Mouse (Mus musculus): Measurements from ENCODE around the gene Atad5. TPM values are rescaled to one million over a fixed set of nuclear protein-coding genes. Genes with fewer than 3 reads are reported as not detected.

The Atad5 gene
- polyA plus RNA-seq, 1 experiment from 2014 or later = 4.6 TPM

GRCm38 (mm10) chr11:80069815-80070214 is 19.4 kb upstream of the Atad5 start:
- Histone ChIP-seq H3K4me1 (replicated peaks) (no peaks in the 10 kb centered on the region), H3K9me3 (no peaks in the 10 kb centered on the region), H3K36me3 (no peaks in the 10 kb centered on the region), H3K9ac (no peak overlapping the region), H3K27me3 (no peaks in the 10 kb centered on the region), H3K4me2 (no peak overlapping the region), H3K27ac (replicated peaks) (no peak overlapping the region), H3K4me3 (no peak overlapping the region)
- ATAC-seq (ENCODE audit: low FRiP score, low read depth) = no peak
- 79% methylated on average over 3 of the region's 3 CpGs for WGBS

DNA sequence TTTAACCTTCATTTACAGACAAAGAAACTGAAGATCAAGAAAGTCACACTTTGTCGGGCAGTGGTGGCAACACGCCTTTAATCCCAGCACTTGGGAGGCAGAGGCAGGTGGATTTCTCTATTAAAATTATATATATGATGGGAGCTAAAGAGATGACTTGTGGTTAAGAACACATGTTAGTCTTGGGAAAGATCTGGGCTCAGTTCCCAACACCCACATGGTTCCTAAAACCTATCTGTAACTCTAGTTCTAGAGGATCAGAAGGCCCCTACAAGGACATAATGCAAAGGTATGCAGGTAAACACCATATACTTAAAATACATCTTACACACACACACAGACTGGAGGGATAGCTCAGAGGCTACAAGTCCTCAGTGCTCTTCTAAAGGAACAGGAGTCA is 18.2 kb upstream of the Atad5 start:
- no peak overlapping the region for H3K9ac ChIP-seq

GRCm38 (mm10) chr11:80072365-80072764 is 16.8 kb upstream of the Atad5 start:
- Histone ChIP-seq H3K36me3 (no peaks in the 10 kb centered on the region), H3K9ac (no peak overlapping the region), H3K27ac (replicated peaks) (no peak overlapping the region), H3K4me3 (no peak overlapping the region), H3K4me1 (replicated peaks) (no peaks in the 10 kb centered on the region), H3K4me2 (no peak overlapping the region), H3K27me3 (no peaks in the 10 kb centered on the region), H3K9me3 (no peaks in the 10 kb centered on the region)
- 91% methylated on average over 3 of the region's 3 CpGs for WGBS
- ATAC-seq (ENCODE audit: low FRiP score, low read depth) = no peak

More for the DNA sequence above, 18.2 kb upstream of the Atad5 start:
- ATAC-seq (ENCODE audit: low FRiP score, low read depth) = no peak
- no peak overlapping the region for H3K4me3 ChIP-seq
- H3K27ac ChIP-seq (replicated peaks) = no peak overlapping the region
- H3K9me3 ChIP-seq = no peaks in the 10 kb centered on the region
- WGBS = 93% methylated on average over 2 of the region's 2 CpGs
- H3K27me3 ChIP-seq = no peaks in the 10 kb centered on the region
- H3K4me2 ChIP-seq = no peak overlapping the region
- H3K36me3 ChIP-seq = no peaks in the 10 kb centered on the region
- H3K4me1 ChIP-seq (replicated peaks) = no peaks in the 10 kb centered on the region

- H3K9ac ChIP-seq = no peak overlapping the region
- no peak overlapping the region for H3K27ac ChIP-seq (replicated peaks)
- no peak overlapping the region for H3K4me3 ChIP-seq
- no peak for ATAC-seq (ENCODE audit: low FRiP score, low read depth)
- peaks cover 10% of the 10 kb centered on the region for H3K4me1 ChIP-seq (replicated peaks)
- no peaks in the 10 kb centered on the region for H3K9me3 ChIP-seq
- 97% methylated on average over 5 of the region's 5 CpGs for WGBS
- H3K4me2 ChIP-seq = no peak overlapping the region
- H3K36me3 ChIP-seq = no peaks in the 10 kb centered on the region
- no peaks in the 10 kb centered on the region for H3K27me3 ChIP-seq
Measured at GRCm38 (mm10) chr11:80075608-80076277, 13.5 kb upstream of the Atad5 start.

DNA sequence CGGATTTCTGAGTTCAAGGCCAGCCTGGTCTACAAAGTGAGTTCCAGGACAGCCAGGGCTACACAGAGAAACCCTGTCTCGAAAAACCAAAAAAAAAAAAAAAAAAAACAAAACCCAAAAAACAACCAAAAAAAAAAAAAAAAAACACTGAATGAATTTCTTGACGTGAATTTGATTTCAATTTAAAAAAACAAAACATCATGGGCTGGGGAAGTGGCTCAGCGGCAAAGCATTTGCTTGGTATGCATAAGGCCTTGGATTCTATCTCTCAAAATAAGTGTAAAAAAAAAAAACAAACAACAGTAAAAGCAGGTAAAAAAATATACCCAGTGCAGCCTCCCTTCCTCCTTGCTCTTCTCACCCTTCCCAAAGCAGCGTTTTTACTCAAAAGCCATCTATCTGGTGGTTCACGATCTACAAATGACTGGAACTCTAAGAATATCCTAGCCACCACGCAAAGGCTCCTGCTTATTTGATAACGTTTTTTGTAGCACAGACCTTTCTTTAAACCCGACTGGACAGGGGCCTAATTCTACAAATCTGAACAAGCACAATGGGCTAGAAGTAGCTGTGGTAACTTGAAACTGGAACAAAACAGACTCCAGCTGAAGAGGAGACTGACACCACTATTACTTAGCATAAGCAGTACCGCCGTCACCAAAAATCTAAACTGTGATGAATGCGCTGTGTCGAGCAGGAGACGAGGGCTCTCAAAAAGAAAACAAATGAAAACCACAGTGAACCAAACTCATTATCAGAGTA is 11.2 kb upstream of the Atad5 start:
- WGBS = 76% methylated on average over 14 of the region's 14 CpGs

GRCm38 (mm10) chr11:80078831-80079230 is 10.4 kb upstream of the Atad5 start:
- Histone ChIP-seq H3K4me1 (replicated peaks) (peaks cover 16% of the 10 kb centered on the region), H3K27ac (replicated peaks) (no peak overlapping the region), H3K4me2 (no peak overlapping the region), H3K27me3 (no peaks in the 10 kb centered on the region), H3K4me3 (no peak overlapping the region), H3K9me3 (no peaks in the 10 kb centered on the region), H3K36me3 (no peaks in the 10 kb centered on the region), H3K9ac (no peak overlapping the region)
- no peak for ATAC-seq (ENCODE audit: low FRiP score, low read depth)
- 49% methylated on average over 1 of the region's 1 CpGs for WGBS

More for the DNA sequence above, 11.2 kb upstream of the Atad5 start:
- Histone ChIP-seq H3K4me2 (no peak overlapping the region), H3K4me3 (no peak overlapping the region), H3K27me3 (no peaks in the 10 kb centered on the region), H3K27ac (replicated peaks) (no peak overlapping the region), H3K36me3 (no peaks in the 10 kb centered on the region), H3K4me1 (replicated peaks) (peaks cover 16% of the 10 kb centered on the region), H3K9ac (no peak overlapping the region), H3K9me3 (no peaks in the 10 kb centered on the region)
- no peak for ATAC-seq (ENCODE audit: low FRiP score, low read depth)

GRCm38 (mm10) chr11:80079751-80080150 is 9.4 kb upstream of the Atad5 start:
- no peaks in the 10 kb centered on the region for H3K36me3 ChIP-seq
- peak overlapping the region; percentile 67 for H3K4me3 ChIP-seq
- H3K9me3 ChIP-seq = no peaks in the 10 kb centered on the region
- WGBS = 70% methylated on average over 6 of the region's 6 CpGs
- no peaks in the 10 kb centered on the region for H3K27me3 ChIP-seq
- H3K4me1 ChIP-seq (replicated peaks) = peaks cover 16% of the 10 kb centered on the region
- peak overlapping the region; percentile 67 for H3K4me2 ChIP-seq
- no peak for ATAC-seq (ENCODE audit: low FRiP score, low read depth)
- no peak overlapping the region for H3K27ac ChIP-seq (replicated peaks)
- no peak overlapping the region for H3K9ac ChIP-seq

- peaks cover 16% of the 10 kb centered on the region for H3K4me1 ChIP-seq (replicated peaks)
- H3K36me3 ChIP-seq = no peaks in the 10 kb centered on the region
- H3K9ac ChIP-seq = peak overlapping the region; percentile 67
- no peaks in the 10 kb centered on the region for H3K27me3 ChIP-seq
- H3K9me3 ChIP-seq = no peaks in the 10 kb centered on the region
- peak overlapping the region; percentile 77 for H3K27ac ChIP-seq (replicated peaks)
- WGBS = under 1% methylated on average over 30 of the region's 32 CpGs
- ATAC-seq (ENCODE audit: low FRiP score, low read depth) = peak; percentile 73; the same call in 1 of the 2 replicates
- peak overlapping the region; percentile 67 for H3K4me2 ChIP-seq
- H3K4me3 ChIP-seq = peak overlapping the region; percentile 67
Measured at GRCm38 (mm10) chr11:80080381-80080825, 8.8 kb upstream of the Atad5 start.

GRCm38 (mm10) chr11:80080826-80081728 is 8.1 kb upstream of the Atad5 start, which contains the start of gene Crlf3:
Crlf3 (minus strand) TSS chr11:80080991.
- Histone ChIP-seq H3K4me3 (peak within 1 kb of the TSS; percentile 67), H3K4me2 (peak within 1 kb of the TSS; percentile 67), H3K27me3 (no peaks in the 10 kb centered on the region), H3K36me3 (no peaks in the 10 kb centered on the region), H3K9ac (peak within 1 kb of the TSS; percentile 67), H3K4me1 (replicated peaks) (peaks cover 16% of the 10 kb centered on the region), H3K27ac (replicated peaks) (peak within 1 kb of the TSS; percentile 77), H3K9me3 (no peaks in the 10 kb centered on the region)
- ATAC-seq (ENCODE audit: low FRiP score, low read depth) = peak; percentile 94
- WGBS = 6% methylated on average over 55 of the region's 55 CpGs

DNA sequence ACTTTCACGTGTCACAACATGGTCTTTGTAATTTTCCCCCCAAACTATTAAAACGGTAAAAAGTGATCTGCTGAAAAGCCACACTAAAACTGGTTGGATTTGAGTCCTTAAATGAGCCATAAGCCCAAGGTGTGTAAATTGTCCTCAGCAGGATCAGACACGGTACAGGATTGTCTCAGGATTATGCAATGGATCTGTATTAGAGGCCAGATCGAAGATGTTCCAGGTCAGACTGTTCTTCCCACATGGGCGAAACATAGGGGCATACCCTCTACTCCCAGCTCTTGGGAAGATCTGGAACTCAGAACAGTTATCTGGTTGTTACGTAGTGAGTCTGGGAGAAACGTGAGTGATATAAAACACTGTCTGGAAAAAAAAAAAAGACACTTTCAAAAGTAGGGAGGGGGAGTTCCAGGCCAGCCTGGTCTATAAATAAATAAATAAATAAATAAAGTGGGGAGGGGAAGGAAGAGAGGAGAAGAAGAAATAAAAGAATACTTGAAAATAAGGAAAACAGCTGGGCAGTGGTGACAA is 7.3 kb upstream of the Atad5 start:
- H3K9ac ChIP-seq = no peak overlapping the region
- H3K4me2 ChIP-seq = 0 out of 2 replicates have a peak overlapping the region, but pooled peaks have one; percentile 67
- WGBS = 90% methylated on average over 7 of the region's 7 CpGs
- no peaks in the 10 kb centered on the region for H3K9me3 ChIP-seq
- no peak overlapping the region for H3K4me3 ChIP-seq
- no peak overlapping the region for H3K27ac ChIP-seq (replicated peaks)
- no peaks in the 10 kb centered on the region for H3K36me3 ChIP-seq
- ATAC-seq (ENCODE audit: low FRiP score, low read depth) = no peak
- peaks cover 16% of the 10 kb centered on the region for H3K4me1 ChIP-seq (replicated peaks)
- H3K27me3 ChIP-seq = no peaks in the 10 kb centered on the region

- Histone ChIP-seq H3K27me3 (no peaks in the 10 kb centered on the region), H3K4me3 (no peak overlapping the region)
- WGBS = 78% methylated on average over 6 of the region's 6 CpGs
Measured at GRCm38 (mm10) chr11:80085356-80086055, 3.7 kb upstream of the Atad5 start.

More at GRCm38 (mm10) chr11:80085356-80086055, 3.7 kb upstream of the Atad5 start:
- ATAC-seq (ENCODE audit: low FRiP score, low read depth) = no peak
- Histone ChIP-seq H3K9ac (no peak overlapping the region), H3K36me3 (no peaks in the 10 kb centered on the region), H3K4me2 (no peak overlapping the region), H3K27ac (replicated peaks) (no peak overlapping the region), H3K4me1 (replicated peaks) (peaks cover 15% of the 10 kb centered on the region), H3K9me3 (no peaks in the 10 kb centered on the region)

Measured in hindbrain, embryonic 15.5 days (tissue).